Mouse (Mus musculus) sigmoid colon, adult 10 weeks (tissue): ENCODE measurements around the gene Gls. TPM values are rescaled to one million over a fixed set of nuclear protein-coding genes. Genes with fewer than 3 reads are reported as not detected.

Source experiments
- polyA plus RNA-seq: library from polyadenylated mRNA; stranded (reverse); fragments of 350-450 nt; fragmentation: Illumina TruSeq; extraction: RNeasy Lipid Tissue Mini Kit (QIAGEN cat#74804); gene quantifications from one replicate; pipeline ENCODE4 v1.2.3, GENCODE M21; 2014; ENCODE audit warnings: low read depth, low replicate concordance

Gene Gls
- polyA plus RNA-seq: 372 TPM

DNA sequence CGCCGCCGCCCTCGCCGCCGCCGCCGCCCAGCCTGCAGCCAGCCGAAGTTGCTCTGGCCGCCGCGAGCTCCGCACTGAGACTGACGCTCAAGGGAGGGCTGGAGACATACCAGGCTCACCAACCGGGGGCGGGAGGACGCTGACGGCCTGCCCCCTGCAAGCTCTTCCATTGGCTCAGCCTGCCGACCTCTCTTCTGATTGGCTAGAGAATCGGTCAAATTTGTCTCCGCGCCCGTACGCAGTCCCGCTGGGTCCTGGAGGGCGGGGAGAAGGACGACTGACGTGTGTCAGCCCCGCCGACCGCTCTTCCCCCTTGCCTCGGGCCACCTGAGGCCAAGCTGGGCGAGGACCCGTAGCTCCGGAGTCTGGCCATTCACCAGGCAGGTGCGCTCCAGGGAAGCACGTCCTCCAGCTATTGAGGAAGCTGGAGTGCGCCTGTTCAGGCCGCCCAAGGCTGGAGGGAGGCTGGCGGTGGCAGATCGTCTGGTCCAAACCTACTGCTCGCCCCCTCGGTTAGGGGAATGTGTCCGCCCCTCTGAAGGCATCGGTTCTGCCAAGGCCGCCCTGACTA is at the start of gene Gls:
Gene Gls, minus strand, starts transcription at position 90 of the 571 bp plus-strand sequence.

DNA sequence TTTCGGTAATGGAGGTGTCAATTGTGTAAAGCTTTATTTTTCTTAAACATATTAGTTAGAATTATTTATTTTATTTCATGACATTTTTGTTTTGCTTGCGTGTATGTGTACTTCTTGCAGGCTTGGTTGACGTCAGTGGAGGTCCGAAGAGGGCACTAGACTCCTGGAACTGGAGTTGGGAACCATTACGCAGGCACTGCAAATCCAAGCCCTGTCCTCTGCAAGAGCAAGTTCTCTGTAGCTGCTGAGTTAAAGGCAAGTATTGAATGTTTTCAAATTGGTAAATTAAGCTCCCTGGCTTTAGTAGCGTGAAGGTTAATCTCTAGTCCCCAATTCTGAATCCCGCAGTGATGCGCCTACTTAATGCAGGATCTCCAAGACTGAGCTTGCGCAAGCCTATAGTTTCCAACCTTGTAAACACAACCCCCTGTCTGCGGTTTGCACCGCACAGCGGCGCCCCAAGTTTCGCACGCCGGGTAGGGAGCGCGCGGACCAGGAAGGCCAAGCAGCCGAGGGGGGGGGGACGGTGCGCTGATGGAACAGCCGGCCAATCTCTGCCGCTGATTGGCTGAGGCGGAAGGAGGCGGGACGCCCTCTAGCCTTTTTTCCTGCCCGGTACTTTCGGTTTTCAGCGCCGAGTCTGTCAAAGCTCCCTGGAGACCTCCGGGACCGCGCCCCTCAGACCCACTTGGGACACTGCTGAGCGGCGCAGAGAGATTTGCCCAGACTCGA is 114.0 kb downstream of the Gls start, which contains the start of gene Stat1:
Gene Stat1, plus strand, starts transcription at position 581 of the 732 bp plus-strand sequence.

Other genes with a start within 250 kb of the Gls start
- gene Stat4, start 246.1 kb downstream of the Gls start, polyA plus RNA-seq: 3.0 TPM
- gene Stat1, start 113.8 kb downstream of the Gls start, polyA plus RNA-seq: 75.5 TPM